Mouse (Mus musculus): Measurements from ENCODE around the gene Trip13. TPM values are rescaled to one million over a fixed set of nuclear protein-coding genes. Genes with fewer than 3 reads are reported as not detected.

Gene Trip13
- polyA plus RNA-seq, 1 experiment from 2014 or later = 54.9 TPM

DNA sequence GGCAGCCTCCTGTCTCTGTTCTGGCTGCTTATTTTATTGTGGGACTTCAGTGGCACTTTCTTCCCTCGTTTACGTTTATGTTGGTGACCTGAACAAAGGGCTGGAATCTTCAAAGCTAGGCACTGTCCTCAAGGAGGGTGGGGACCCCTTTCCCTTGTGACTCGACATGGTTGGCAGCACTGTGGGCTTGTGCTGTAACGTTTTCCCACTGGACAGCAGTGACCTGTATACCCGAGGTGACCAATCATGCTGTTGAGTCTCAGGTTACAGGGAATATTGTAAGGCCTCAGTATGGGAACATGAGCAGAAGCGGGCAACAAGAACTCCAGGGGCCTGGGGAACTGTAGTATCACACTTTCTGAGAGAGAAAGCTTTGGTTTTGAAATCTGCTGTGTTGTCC lies 17.1 kb upstream of the Trip13 start:
- no peaks in the 10 kb centered on the region for H3K27me3 ChIP-seq (ENCODE audit: control insufficient read depth, insufficient read depth, low read length)
- H3K36me3 ChIP-seq (ENCODE audit: control insufficient read depth, insufficient read depth, low read length) = peaks cover 75% of the 10 kb centered on the region
- WGBS = 27% methylated on average over 6 of the region's 6 CpGs
- no peaks in the 10 kb centered on the region for H3K4me1 ChIP-seq (ENCODE audit: control insufficient read depth, insufficient read depth, low read length)
- H3K9me3 ChIP-seq (ENCODE audit: control insufficient read depth, low read length) = no peaks in the 10 kb centered on the region
- H3K27ac ChIP-seq (ENCODE audit: low read depth, low read length) = no peak overlapping the region
- no peak overlapping the region for H3K9ac ChIP-seq (ENCODE audit: low read depth, low read length)
- H3K4me3 ChIP-seq (ENCODE audit: low read length) = no peak overlapping the region
- peak; percentile 68; the same call in 1 of the 2 replicates for ATAC-seq (ENCODE audit: low FRiP score, low TSS enrichment)
- no peak overlapping the region for H3K4me2 ChIP-seq (replicated peaks; ENCODE audit: low read depth, low read length)

DNA sequence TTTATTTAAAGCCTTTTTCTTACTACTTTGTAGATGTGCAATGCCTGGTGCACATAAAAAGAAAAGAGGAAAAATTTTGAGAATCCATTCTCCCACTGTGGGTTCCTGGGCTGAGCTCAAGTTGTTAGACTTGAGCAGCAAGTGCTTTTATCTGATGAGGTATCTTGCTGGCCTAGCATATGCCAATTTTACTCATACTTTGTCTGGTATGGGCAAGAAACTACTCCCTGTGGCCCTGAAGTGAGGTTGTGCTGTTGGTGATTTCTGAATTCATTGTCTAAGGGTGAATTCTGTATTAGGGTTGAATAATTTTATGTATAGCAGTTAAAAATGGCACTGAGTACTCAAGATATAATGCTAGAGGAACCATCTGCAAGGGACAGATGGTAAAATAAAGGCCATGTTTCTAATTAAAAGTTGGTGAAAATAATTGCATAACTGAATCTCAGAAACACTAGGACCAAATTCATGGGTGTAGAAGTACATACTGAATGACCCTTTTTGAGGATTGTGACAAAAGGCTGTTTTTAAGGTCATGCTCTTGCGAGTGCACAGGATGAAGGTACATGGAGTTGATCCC lies 16.1 kb upstream of the Trip13 start:
- ATAC-seq (ENCODE audit: low FRiP score, low TSS enrichment) = no peak

DNA sequence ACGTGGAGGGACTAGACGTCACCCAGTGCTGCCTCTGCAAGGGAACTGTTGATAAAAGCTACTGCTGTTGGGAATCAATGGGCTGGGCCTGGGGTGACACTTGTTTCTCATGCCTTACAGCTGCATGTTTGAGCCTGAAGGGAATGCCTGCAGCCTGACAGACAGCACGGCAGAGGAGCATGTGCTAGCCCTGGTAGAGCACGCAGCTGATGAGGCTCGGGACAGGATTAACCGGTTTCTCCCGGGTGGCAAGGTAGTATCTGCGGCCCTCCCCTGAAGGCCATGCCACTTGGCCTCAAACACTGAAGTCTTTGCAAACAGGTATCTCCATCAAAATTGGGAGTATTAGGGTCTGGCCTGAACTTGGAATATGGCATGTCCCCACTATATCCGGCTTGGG lies 7.0 kb upstream of the Trip13 start:
- no peak for ATAC-seq (ENCODE audit: low FRiP score, low TSS enrichment)
- Histone ChIP-seq H3K4me1 (ENCODE audit: control insufficient read depth, insufficient read depth, low read length) (no peaks in the 10 kb centered on the region), H3K9ac (ENCODE audit: low read depth, low read length) (no peak overlapping the region), H3K27me3 (ENCODE audit: control insufficient read depth, insufficient read depth, low read length) (no peaks in the 10 kb centered on the region), H3K4me2 (replicated peaks; ENCODE audit: low read depth, low read length) (no peak overlapping the region), H3K27ac (ENCODE audit: low read depth, low read length) (no peak overlapping the region), H3K4me3 (ENCODE audit: low read length) (no peak overlapping the region), H3K9me3 (ENCODE audit: control insufficient read depth, low read length) (no peaks in the 10 kb centered on the region), H3K36me3 (ENCODE audit: control insufficient read depth, insufficient read depth, low read length) (peaks cover 84% of the 10 kb centered on the region)
- WGBS = 94% methylated on average over 9 of the region's 9 CpGs

More for the DNA sequence above, 16.1 kb upstream of the Trip13 start:
- Histone ChIP-seq H3K36me3 (ENCODE audit: control insufficient read depth, insufficient read depth, low read length) (peaks cover 74% of the 10 kb centered on the region), H3K4me1 (ENCODE audit: control insufficient read depth, insufficient read depth, low read length) (no peaks in the 10 kb centered on the region), H3K27ac (ENCODE audit: low read depth, low read length) (no peak overlapping the region), H3K9ac (ENCODE audit: low read depth, low read length) (no peak overlapping the region), H3K9me3 (ENCODE audit: control insufficient read depth, low read length) (no peaks in the 10 kb centered on the region), H3K4me3 (ENCODE audit: low read length) (no peak overlapping the region), H3K4me2 (replicated peaks; ENCODE audit: low read depth, low read length) (no peak overlapping the region), H3K27me3 (ENCODE audit: control insufficient read depth, insufficient read depth, low read length) (no peaks in the 10 kb centered on the region)
- WGBS = 87% methylated on average over 1 of the region's 1 CpGs

DNA sequence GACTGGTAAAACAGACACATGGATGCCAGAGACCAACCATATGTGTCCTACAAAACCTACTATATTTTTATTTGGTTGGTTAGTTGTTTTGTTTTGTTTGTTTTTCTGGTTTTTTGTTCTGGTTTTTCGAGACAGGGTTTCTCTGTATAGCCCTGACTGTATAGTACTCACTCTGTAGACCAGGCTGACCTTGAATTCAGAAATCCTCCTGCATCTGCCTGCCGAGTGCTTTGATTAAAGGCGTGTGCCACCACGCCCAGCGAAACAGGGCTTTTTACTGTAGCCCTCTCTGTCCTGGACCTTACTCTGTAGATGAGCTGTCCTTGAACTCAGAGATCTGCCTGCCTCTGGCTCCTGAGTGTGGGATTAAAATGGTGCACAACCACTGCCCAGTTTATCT lies 1.5 kb upstream of the Trip13 start:
- Histone ChIP-seq H3K36me3 (ENCODE audit: control insufficient read depth, insufficient read depth, low read length) (peaks cover 55% of the 10 kb centered on the region), H3K4me2 (replicated peaks; ENCODE audit: low read depth, low read length) (no peak overlapping the region), H3K4me3 (ENCODE audit: low read length) (no peak overlapping the region), H3K9me3 (ENCODE audit: control insufficient read depth, low read length) (no peaks in the 10 kb centered on the region), H3K27me3 (ENCODE audit: control insufficient read depth, insufficient read depth, low read length) (no peaks in the 10 kb centered on the region), H3K27ac (ENCODE audit: low read depth, low read length) (no peak overlapping the region), H3K4me1 (ENCODE audit: control insufficient read depth, insufficient read depth, low read length) (peaks cover 4% of the 10 kb centered on the region; the same call in 1 of the 2 replicates), H3K9ac (ENCODE audit: low read depth, low read length) (no peak overlapping the region)
- no peak for ATAC-seq (ENCODE audit: low FRiP score, low TSS enrichment)
- 96% methylated on average over 5 of the region's 5 CpGs for WGBS

DNA sequence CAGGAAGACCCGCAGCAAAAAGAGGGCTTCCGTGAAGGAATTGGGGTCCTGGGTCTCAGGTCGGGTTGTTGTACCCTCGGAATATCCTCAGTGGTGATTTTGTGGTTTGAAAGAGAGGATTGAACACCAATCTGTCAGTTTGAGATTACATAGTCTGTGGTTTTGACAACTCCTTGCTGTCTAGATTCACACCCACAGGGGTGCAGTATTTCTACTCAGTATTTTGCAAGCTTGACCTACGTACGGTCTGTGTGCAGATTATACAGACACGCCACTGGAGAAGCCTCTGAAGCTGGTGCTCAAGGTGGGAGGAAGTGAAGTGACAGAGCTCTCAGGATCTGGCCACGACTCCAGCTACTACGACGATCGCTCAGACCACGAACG lies 585 bp upstream of the Trip13 start:
- Histone ChIP-seq H3K36me3 (ENCODE audit: control insufficient read depth, insufficient read depth, low read length) (peaks cover 49% of the 10 kb centered on the region), H3K27ac (ENCODE audit: low read depth, low read length) (peak overlapping the region; percentile 88; the same call in 1 of the 2 replicates)
- 40% methylated on average over 13 of the region's 13 CpGs for WGBS

DNA sequence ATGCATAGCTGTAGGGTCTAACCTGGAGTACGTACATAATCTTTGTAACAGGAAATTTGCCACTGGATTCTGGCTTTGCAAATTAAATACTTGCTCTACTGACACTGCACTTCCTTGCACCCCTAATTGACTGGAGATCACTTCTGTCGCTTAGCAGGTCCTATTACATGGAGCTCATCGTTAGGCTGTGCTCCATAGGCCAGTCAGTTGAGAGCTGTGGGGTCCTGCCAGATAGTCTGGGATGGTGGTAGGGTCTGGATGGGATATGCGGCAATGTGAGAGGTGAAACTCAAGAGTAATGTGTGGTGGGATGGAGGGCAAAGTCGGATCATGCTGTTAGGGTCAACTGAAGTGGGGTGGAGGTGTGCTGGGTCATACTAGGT lies 655 bp downstream of the Trip13 start:
- peak overlapping the region; percentile 82 for H3K9ac ChIP-seq (ENCODE audit: low read depth, low read length)
- H3K27ac ChIP-seq (ENCODE audit: low read depth, low read length) = no peak overlapping the region
- H3K4me1 ChIP-seq (ENCODE audit: control insufficient read depth, insufficient read depth, low read length) = peaks cover 4% of the 10 kb centered on the region; the same call in 1 of the 2 replicates
- H3K4me3 ChIP-seq (ENCODE audit: low read length) = peak overlapping the region; percentile 80
- H3K27me3 ChIP-seq (ENCODE audit: control insufficient read depth, insufficient read depth, low read length) = no peaks in the 10 kb centered on the region
- 11% methylated on average over 5 of the region's 5 CpGs for WGBS
- H3K9me3 ChIP-seq (ENCODE audit: control insufficient read depth, low read length) = no peaks in the 10 kb centered on the region
- ATAC-seq (ENCODE audit: low FRiP score, low TSS enrichment) = peak; percentile 55
- peak overlapping the region; percentile 62 for H3K4me2 ChIP-seq (replicated peaks; ENCODE audit: low read depth, low read length)
- peaks cover 47% of the 10 kb centered on the region for H3K36me3 ChIP-seq (ENCODE audit: control insufficient read depth, insufficient read depth, low read length)

More for the DNA sequence above, 585 bp upstream of the Trip13 start:
- peak overlapping the region; percentile 82 for H3K9ac ChIP-seq (ENCODE audit: low read depth, low read length)
- H3K4me2 ChIP-seq (replicated peaks; ENCODE audit: low read depth, low read length) = peak overlapping the region; percentile 62
- peaks cover 4% of the 10 kb centered on the region; the same call in 1 of the 2 replicates for H3K4me1 ChIP-seq (ENCODE audit: control insufficient read depth, insufficient read depth, low read length)
- peak; percentile 21; the same call in 1 of the 2 replicates for ATAC-seq (ENCODE audit: low FRiP score, low TSS enrichment)
- H3K27me3 ChIP-seq (ENCODE audit: control insufficient read depth, insufficient read depth, low read length) = no peaks in the 10 kb centered on the region
- H3K9me3 ChIP-seq (ENCODE audit: control insufficient read depth, low read length) = no peaks in the 10 kb centered on the region
- H3K4me3 ChIP-seq (ENCODE audit: low read length) = peak overlapping the region; percentile 80

- no peaks in the 10 kb centered on the region for H3K4me1 ChIP-seq (ENCODE audit: control insufficient read depth, insufficient read depth, low read length)
- no peaks in the 10 kb centered on the region for H3K27me3 ChIP-seq (ENCODE audit: control insufficient read depth, insufficient read depth, low read length)
- H3K36me3 ChIP-seq (ENCODE audit: control insufficient read depth, insufficient read depth, low read length) = peaks cover 64% of the 10 kb centered on the region
- no peak overlapping the region for H3K9ac ChIP-seq (ENCODE audit: low read depth, low read length)
- no peak overlapping the region for H3K27ac ChIP-seq (ENCODE audit: low read depth, low read length)
- WGBS = 94% methylated on average over 10 of the region's 10 CpGs
- no peak for ATAC-seq (ENCODE audit: low FRiP score, low TSS enrichment)
- H3K4me3 ChIP-seq (ENCODE audit: low read length) = no peak overlapping the region
- H3K4me2 ChIP-seq (replicated peaks; ENCODE audit: low read depth, low read length) = no peak overlapping the region
- H3K9me3 ChIP-seq (ENCODE audit: control insufficient read depth, low read length) = no peaks in the 10 kb centered on the region
Measured at GRCm38 (mm10) chr13:73932201-73932600, 5.4 kb downstream of the Trip13 start.

DNA sequence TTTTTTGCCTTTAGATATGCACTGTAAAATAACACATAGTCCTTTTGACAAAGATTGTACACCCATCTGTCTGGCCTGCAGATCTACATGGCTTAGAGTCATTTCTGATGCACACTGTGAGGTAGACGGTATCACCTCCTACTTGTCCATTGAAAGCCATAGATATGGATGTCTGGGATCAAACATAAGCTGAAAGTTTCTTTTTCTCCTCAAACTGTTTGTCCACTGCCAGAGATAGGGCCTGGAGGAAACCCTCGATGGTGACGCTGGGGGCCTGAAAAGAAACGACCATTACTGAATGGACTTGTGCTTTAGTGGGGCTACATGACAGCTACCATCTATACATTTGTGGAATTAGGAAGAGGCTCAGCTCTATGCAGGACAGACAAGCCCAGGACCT lies 24.5 kb downstream of the Trip13 start:
- no peak for ATAC-seq (ENCODE audit: low FRiP score, low TSS enrichment)
- Histone ChIP-seq H3K9me3 (ENCODE audit: control insufficient read depth, low read length) (no peaks in the 10 kb centered on the region), H3K4me1 (ENCODE audit: control insufficient read depth, insufficient read depth, low read length) (no peaks in the 10 kb centered on the region), H3K4me2 (replicated peaks; ENCODE audit: low read depth, low read length) (no peak overlapping the region), H3K9ac (ENCODE audit: low read depth, low read length) (no peak overlapping the region), H3K4me3 (ENCODE audit: low read length) (no peak overlapping the region), H3K36me3 (ENCODE audit: control insufficient read depth, insufficient read depth, low read length) (peaks cover 61% of the 10 kb centered on the region), H3K27me3 (ENCODE audit: control insufficient read depth, insufficient read depth, low read length) (no peaks in the 10 kb centered on the region), H3K27ac (ENCODE audit: low read depth, low read length) (no peak overlapping the region)
- 90% methylated on average over 4 of the region's 4 CpGs for WGBS

DNA sequence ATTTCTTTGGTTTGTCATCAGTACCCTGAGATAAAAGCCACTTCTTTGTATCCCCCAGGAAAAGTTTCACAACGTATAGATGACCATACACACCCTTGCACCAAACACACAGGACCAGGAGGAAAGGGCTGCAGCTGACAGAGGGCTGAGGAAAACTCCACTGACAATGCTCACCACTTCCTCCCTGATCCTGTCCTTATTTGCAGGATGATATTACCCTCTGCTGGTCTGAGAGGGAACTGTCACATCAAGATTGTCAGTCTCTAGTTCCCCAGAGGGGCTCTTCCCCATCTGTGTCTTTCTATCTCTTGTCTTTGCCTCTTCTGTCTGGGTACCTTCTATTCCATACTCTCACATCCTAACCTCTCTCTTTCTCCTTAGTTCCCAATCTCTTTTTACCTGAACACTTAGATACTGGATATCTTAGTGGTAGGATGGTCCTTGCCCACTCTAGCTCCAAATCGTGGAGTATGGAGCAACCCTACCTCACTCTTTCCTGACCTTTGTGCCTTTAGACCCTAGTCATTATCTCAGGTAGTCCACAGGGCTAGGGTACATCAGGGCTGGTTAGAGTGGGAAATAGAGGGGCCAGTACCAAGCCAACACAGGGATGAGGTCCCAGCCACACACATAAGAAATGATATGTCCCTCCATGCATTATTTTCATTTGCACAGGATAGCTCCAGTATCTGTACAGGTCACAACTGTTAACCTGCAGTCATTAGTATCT lies 29.7 kb downstream of the Trip13 start:
- peak; percentile 73 for ATAC-seq (ENCODE audit: low FRiP score, low TSS enrichment)

More for the DNA sequence above, 29.7 kb downstream of the Trip13 start:
- H3K27me3 ChIP-seq (ENCODE audit: control insufficient read depth, insufficient read depth, low read length) = no peaks in the 10 kb centered on the region
- peaks cover 14% of the 10 kb centered on the region; the same call in 1 of the 2 replicates for H3K36me3 ChIP-seq (ENCODE audit: control insufficient read depth, insufficient read depth, low read length)
- H3K9me3 ChIP-seq (ENCODE audit: control insufficient read depth, low read length) = no peaks in the 10 kb centered on the region
- no peak overlapping the region for H3K9ac ChIP-seq (ENCODE audit: low read depth, low read length)
- H3K4me1 ChIP-seq (ENCODE audit: control insufficient read depth, insufficient read depth, low read length) = no peaks in the 10 kb centered on the region
- H3K4me3 ChIP-seq (ENCODE audit: low read length) = no peak overlapping the region
- WGBS = 68% methylated on average over 2 of the region's 2 CpGs
- H3K4me2 ChIP-seq (replicated peaks; ENCODE audit: low read depth, low read length) = no peak overlapping the region
- H3K27ac ChIP-seq (ENCODE audit: low read depth, low read length) = no peak overlapping the region

All from kidney, embryonic 14.5 days (tissue).